Mouse (Mus musculus): Measurements from ENCODE around the gene Oit1. TPM values are rescaled to one million over a fixed set of nuclear protein-coding genes. Genes with fewer than 3 reads are reported as not detected.
A peak's percentile ranks its signal among the peaks of the same experiment; 100 is the strongest.

Oit1 gene
- total RNA-seq, 2 experiments from 2014 or later = not detected

DNA sequence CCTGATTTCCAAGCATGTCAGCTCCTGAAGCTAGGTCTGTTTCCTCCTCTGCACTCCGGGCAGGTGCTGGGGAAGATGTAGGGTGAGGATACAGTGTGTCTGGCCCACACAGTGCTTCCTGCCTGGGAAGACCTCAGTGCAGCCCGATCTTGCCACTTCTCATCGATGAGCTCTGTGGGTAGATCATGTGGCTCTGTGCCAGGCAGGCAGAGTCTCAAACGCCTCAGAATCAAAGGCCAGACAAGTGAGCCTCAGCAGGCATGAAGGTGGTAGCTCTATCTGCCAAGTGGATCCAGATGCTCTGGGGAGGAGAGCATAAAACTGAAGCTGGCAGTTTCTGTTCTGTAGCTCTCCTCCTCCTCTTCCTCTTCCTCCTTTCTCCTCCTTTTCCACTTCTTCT is 38.3 kb downstream of the Oit1 start:
- no peak for DNase-seq (ENCODE audit: low spot score in 2 of 2)

DNA sequence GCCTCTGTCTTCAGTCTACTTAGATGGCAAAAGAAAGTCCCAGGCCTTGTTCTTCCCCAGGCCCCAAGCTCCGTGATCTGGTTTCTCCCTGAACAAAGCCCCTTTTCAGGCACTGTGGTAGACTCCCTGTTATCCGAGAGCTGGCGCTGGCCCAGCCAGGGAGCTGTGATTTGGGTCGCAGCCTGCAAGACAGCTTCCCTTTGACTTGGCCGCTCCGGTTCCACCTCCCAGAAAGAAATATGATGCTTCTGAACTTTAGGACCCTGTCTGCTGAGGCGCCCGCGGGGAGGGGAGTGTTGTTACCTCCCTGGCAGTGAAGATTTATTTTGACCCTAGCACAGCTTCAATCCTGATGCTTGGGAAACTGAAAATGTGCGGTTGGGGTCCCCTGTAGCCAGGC is 42.6 kb downstream of the Oit1 start:
- no peak for DNase-seq (ENCODE audit: low spot score in 2 of 2)

DNA sequence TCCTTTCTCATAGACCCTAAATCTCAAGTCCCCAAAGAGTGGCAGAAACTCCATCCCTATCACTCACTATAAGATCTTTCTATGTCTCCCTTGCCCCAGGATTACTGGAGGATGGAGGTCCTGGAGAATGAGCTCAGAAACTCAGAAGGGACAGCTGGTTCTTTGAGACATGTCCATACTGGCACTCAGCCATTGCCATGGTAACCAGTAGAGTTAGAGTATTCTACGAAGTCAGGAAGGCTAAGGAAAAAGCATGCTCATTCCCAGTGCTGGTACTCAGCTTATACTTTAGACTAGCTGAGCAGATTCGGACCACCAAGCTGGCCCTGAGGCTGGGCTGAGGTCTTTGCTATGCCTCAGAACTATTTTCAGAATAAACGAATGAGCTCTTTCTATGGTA is 44.0 kb downstream of the Oit1 start:
- no peak for DNase-seq (ENCODE audit: low spot score in 2 of 2)

DNA sequence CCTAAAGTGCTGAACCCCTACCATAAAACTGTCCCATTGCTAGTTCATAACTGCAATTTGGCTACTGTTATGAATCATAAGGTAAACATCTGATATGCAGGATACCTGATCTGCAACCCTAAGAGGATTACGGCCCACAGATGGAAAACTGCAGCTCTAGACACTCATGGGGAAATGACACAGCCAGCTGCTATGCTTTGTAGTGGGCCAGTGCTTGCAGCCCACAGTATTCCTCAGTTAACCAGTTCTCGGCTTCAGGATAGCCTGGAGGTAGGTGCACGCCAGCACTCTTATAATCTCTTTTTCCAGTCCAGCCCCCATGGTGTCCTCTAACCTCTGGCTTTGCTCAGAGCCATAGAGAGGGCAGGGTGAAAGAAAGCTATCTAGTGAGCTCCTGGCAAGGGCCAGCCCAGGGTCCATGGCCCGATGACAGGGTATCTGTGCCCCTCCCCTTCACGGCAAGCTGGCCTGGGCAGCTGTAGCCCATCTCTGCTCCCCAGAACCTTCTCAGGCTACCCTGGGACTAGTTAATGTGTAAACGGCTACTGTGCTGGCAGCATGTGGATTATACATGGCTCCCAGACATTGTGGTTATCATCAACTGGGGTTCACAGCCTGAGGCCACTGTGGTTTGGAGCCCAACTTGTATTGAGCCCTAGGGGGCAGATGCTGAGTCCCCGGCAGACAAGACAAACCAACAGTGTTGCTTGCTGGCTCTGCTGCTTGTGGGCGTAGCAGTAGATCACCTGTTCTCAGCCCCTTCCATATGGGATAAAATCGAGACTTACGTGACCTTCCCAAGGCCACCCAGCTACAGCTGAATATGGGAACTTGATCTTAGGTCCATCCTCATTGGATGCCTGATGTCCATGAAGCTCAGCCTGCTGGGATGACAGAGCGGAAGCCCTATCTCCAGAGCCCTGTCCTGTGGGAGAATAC is 46.0 kb downstream of the Oit1 start:
- no peak for DNase-seq (ENCODE audit: low spot score in 2 of 2)

DNA sequence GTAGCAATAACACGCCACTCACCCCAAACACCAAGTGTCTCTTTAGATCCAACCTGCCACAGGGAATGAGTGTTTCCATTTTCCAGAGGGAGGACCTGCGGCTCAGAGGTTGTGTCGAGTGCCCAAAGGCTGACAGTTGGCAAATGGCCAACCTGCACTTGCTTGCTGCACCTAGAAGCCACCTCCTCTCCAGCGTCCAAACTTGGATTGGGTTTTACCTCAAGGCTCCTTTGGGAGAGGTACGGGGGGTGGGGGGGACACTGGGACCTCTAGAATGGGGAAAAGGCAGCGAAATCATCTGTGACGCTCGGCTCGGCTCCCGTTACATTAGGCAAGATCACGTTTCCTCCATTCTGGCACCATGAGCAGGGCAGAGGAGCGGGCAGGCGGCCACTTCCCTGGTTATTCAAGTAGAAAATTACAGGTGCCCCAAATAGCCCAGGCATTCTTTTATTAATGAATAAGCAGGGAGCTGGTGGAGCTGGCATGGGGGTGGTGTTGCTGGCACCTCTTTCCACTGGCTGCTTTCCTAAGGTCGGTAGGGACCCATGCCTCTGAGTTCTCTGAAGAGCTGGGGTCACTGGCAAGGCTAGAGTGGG is 47.1 kb downstream of the Oit1 start:
- no peak for DNase-seq (ENCODE audit: low spot score in 2 of 2)

DNA sequence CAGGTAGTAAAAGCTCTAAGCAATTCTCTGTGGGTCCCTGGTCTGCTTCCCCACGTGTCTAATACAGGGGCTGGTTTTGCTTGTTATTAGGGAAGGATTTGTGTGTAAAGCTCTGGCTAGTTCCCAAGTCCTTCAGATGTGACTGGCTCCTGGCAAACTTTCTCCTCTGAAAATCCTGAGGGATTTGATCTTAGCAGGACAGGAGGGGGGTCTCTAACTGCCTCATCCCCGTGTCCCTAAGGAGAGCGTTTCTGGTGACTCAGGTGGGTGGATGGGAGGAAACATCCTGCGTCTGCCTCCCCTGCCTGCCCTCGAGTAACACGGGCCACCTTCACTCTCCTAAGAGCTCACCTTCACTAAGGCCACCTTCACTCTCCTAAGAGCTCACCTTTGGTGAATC is 48.2 kb downstream of the Oit1 start:
- no peak for DNase-seq (ENCODE audit: low spot score in 2 of 2)

DNA sequence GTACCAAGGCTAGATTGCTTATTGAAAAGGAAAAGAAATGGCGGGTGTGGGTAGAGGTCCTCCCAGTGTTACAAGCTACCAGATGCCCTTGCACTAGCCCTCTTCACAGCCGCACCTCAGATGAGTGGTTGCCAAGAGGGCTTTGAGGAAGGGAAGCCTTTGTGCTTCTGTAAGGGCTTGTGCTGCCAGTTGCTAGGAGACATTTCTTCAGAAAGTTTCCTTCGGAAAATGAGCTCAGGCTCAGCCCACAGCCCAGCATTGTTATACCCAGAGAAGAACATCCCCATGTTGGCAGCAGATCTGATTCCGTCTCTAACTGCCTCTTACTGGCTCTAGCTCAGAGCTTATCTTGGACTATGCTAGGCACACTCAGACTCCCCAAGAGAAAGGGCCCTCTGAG is 49.0 kb downstream of the Oit1 start:
- DNase-seq (ENCODE audit: low spot score in 2 of 2) = no peak

DNA sequence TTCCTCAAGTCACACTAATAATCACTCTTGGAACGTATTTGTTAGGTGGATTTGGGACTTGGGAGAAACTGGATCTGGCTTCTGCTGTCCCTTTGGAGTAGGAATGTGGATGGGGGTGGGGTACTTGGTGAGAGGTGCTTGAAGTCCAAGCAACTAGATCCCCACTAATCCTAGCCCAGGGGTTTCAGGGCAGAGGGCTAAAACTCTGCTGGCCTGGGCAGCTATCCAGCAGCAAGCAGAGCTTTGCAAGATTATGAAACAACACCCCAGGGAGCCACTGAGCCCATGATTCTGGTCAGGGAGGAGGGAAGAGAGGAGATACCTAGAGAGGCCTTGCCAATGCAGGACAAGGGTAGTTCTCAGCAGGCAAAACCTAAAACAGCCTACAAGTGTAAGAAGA is 51.2 kb downstream of the Oit1 start:
- no peak for DNase-seq (ENCODE audit: low spot score in 2 of 2)

DNA sequence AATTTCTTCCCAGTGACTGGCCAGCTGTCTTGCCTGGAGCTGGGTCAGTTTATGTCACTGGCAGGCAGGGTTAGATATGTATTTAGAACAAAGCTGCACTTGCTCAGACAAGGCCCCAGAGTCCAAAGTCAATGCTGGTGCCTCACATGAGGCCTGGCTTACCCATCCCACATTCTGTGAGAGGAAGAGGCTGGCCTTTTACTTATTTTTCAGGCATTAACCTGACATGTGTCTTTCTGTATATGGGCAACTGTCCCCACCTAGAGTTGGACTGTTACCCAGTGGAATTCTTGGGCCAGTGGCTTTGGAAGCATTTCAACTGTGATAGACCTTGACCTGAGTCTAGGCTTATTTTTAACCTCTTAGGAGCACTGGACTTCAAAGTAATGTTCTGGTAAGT is 51.6 kb downstream of the Oit1 start:
- no peak for DNase-seq (ENCODE audit: low spot score in 2 of 2)

DNA sequence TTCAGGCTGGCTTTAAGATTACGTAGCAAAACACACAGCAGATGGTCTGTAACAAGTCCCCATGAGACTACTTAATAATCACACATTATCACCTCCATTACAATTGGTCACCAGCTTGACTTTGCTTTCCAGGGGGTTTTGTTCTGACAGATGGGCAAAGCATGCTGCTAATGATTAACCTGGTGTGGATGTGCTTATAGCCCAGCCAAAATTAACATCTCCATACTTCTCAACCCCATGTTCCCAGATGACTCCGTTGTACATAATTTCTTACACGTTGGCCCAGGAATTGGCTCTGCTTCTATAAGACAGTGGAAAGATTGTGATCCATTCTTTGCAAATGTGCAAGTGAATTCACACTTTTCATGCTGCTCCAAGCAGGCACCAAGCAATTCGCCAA is 52.8 kb downstream of the Oit1 start:
- DNase-seq (ENCODE audit: low spot score in 2 of 2) = no peak

DNA sequence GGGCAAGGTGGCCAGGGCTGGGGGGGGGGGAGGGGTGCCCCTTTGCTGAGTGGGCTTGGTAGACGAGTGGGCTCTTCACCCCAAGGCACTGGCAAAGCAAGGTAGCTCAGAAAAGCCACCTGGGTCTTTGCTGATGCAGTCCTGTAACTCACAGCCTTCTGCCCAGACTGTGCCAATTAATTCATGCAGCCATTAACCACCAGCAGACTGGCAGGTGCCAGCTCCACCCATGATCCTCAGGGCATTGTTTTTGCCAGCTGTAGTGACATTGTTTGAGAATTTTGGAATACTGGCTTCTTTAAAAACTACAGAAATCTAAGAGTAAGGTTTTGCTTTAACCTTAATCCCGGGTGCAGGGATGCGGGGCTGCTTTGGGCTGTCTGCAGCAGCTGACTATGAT is 58.0 kb downstream of the Oit1 start:
- no peak for DNase-seq (ENCODE audit: low spot score in 2 of 2)

DNA sequence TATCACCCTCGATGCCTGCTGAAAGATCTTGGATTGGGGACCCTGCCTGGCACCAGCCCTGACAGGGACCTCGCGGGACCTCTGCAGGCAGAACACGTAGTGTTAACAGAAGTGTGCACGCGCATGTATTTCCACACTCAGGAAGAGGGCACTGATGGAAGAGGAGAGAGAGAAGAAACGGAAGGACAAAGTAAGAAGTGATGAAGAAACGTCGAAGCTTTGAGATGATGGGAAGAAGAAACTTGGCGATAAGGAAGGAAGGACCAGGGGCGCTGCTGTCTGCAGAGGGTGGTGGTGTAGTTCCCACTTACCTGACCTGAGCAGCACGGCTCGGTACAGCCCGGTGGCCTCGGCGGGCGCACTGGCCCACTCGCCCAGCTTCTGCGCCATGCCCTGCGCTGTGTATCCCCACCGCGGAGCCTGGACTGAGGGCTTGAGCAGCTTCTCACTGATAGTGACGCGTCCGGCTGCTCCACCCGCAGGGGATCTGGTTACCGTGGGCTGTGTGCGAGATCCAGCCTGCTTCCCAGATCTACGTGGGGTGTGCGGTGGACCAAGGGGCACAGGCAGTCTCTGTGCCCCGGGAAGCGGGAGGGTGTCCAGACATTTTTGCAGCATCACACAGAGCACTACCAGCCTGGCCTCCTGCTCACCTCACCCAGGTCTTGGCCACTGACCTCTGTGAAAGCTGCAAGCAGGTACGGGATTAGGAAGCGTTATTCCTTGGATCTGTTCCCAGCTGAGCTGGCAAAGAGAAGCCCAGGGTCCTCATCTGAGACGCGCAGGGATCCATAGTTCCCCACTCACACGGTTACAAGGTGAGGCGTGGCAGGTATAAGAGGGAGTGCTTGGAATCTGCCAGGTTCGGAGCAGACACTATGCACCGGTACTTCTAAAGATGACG is 61.1 kb downstream of the Oit1 start, which contains the start of gene Fam107a:
TSS of gene Fam107a (minus strand) at position 830 of the 904 bp plus-strand sequence.
- no peak for DNase-seq (ENCODE audit: low spot score in 2 of 2)

DNA sequence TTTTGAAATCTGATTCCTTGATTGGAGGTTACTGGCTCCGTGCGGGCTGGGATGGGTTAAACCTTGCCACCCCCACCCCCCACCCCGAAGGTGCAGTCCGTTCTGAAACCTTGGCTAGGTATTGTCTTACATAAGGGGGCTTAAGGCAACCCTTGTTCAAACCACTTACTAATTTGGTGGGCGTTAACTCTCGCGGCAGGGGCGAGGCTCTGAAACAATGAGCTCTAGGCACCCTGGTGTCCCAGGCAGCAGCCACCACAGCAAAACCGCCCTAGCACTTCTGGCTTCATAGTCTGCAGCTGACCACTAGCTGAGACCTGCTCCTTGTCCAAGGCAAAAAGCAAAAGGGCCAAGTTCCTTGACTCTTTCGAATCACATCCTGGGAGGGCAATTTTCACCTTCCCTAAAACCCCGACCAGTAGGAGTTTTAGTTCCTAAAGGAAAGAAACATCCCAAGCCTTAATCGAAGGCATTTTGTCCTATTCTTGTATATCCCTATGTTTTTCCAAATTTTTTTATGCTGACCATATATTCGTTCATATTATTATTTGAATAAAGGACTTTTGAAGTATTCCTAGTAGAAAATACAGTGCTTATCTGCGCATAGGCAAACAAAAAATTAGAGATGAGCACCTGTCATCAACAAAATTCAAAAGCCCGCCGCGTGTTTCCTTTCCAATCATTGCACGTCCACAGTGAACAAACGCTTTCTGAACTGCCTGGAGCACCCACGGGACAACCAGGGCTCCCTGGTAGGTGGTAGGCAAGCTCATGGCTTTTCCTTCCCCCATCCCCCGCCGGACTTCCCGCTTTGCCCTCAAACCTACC is 62.0 kb downstream of the Oit1 start:
- no peak for DNase-seq (ENCODE audit: low spot score in 2 of 2)

DNA sequence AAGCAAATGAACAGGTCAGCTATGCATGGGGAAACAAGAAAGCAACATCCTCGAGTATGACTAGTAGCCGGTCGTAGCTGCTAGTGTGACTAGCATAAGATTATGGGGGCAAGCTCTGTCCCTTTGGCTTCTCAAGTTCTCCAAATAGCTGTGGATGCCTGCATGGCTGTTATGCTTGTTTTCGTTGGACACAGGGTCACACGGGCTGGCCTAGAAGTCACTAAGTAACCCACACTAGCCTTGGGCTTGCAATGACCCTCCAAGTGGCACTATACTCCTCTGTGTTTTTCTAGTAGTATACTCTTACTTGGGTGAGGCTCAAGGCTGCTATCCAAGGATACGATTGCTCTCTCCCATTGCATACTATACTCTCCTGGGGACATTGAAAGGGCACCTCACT is 63.4 kb downstream of the Oit1 start:
- no peak for DNase-seq (ENCODE audit: low spot score in 2 of 2)

DNA sequence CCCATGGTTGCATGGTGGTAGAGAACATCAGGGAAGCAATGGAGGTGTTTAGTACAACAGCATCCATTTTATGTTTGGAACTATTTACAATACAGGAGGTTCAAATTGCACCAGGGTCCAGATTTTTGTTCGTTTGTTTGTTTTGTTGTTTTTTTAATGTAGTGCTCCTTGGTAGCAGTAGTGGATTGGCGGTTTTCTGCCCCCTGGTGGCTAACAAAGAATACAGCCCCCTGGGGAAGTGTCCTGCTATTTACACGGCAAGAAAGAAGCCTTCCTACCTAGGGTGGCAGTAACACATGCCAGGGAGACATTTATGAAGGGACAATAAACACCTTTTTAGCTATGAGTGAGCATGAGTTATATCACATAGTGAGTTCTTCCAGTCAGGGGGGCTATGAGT is 64.0 kb downstream of the Oit1 start:
- no peak for DNase-seq (ENCODE audit: low spot score in 2 of 2)

DNA sequence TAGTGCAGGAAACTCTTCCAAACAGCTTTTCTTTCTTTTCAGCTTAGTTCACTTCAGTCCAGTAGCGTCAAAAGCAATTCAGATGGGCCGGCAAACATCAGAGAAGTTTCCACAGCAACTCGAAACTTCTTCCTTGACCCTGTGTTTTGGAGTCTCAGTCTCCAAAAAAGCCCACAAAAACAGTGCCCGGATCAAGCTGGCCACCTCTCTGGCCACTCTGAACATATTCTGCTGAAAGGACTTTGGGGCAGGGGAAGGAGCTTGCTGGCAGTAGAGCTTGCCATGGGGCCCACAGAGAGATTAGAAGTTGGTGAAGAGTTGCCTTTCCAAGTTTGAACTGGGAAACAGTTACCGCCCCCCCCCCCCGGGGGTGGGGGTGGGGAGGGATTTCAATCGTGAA is 64.7 kb downstream of the Oit1 start:
- no peak for DNase-seq (ENCODE audit: low spot score in 2 of 2)

DNA sequence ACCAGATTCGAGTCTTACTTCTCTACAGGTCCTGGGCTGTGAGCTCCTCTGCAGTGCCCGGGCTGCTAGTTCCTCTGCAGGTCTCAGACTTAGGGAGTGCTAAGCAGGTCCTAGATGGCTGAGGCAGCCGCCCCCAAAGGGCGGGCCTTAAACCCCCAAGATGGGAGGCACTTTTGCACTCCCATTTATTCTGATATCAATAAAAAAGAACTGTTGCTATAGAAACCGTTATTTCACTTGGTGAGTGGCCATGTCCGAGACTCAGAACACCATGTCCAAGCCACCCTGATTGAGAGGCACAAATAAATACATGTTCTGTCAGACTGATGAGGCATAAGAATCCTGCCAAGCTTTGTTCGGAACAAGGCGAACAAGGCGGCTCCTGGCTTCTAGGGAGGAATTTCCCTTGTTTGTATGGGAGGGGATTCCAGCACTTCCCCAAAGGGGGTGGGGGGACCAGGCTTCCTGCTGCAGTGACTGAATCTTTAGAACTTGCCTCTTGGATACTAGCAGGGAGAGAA is 68.9 kb downstream of the Oit1 start:
- peak in 1 of 2 experiments; percentile 18 for DNase-seq (ENCODE audit: low spot score in 2 of 2)

DNA sequence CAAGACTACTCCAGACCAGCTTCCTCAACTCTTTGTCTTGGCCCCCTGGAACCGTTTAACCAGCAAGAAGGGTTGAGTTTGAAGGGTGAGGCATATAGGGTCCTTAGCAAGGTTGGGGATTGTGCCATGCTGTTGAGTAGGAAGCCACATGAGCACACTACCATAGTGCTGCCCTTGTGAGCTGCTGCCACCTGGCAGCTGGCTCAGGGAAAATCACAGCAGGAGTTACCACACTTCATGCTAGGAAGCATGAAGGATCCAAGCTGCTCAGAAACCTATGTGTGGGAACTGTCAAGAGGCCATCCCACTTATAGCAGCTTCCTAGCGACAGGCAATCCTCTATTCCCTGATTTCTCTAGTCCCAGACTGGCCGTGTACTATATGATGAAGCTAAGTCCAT is 69.9 kb downstream of the Oit1 start:
- no peak for DNase-seq (ENCODE audit: low spot score in 2 of 2)

DNA sequence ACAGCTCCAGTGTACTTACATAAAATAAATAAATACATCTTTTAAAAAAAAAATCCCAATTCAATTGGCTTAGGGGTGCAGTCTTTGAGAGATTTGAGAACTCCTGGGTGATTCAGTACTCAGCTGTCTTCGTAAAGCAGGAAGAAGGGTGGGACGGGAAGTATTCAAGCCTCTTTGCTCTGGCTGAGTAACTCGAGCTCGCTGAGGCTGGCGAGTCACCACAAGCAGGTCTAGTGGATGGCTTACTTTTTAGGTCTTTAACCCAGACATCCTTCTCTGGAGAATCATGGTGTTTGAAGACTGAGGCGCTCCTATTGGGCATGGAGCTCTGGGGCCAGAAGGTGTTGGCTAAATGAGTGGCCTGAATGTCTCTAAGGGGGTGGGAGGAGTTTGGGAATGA is 71.7 kb downstream of the Oit1 start:
- no peak for DNase-seq (ENCODE audit: low spot score in 2 of 2)

DNA sequence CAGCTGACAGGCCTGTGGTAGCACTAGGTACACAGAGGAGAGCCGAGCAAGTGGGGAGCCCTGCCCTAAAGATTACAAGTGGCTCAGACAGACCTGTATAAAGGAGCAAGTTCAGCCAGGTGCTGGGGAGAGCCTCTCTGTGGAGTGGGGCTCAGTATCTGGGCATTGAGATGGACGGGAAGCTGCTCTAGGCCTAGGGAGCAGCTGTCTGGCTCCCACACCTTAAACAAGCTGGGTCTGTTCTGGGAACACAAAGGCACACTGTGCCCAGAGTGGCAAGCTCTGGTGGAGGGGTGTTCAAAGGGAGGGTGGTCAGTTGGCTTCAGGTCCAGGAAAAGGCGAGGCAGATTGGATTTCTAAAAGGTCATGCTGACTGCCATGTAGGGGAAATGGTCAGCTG is 73.5 kb downstream of the Oit1 start:
- no peak for DNase-seq (ENCODE audit: low spot score in 2 of 2)

DNA sequence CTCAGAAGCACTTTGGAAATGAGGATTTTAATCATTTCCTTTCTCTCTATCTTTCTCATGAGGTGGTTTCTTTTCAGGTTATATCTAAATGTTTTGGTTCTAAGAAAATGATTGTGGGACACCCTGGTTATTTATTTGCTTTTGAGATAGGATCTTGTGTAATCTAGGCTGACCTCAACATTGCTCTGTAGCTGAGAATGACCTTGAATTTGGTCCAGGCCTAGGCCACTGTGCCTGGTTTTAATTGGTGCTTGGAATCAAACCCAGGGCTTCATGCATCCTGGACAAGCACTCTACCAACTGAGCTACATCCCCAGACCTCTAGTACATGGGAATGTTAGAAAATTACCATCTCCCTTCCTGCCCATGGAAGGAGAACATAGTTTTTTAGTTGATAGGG is 74.5 kb downstream of the Oit1 start:
- no peak for DNase-seq (ENCODE audit: low spot score in 2 of 2)

All from left cerebral cortex, adult 18-20 months (tissue).